Mouse (Mus musculus): ENCODE measurements around the gene Cd2bp2. TPM values are rescaled to one million over a fixed set of nuclear protein-coding genes. Genes with fewer than 3 reads are reported as not detected.

Cd2bp2 gene
- polyA plus RNA-seq, 1 experiment from 2014 or later, result 43.3 TPM

- Histone ChIP-seq H3K9me3 (ENCODE audit: control insufficient read depth, low read length) (no peaks in the 10 kb centered on the region), H3K4me2 (ENCODE audit: low read depth, low read length) (no peak overlapping the region), H3K36me3 (ENCODE audit: control insufficient read depth, insufficient read depth, low read length) (no peaks in the 10 kb centered on the region), H3K9ac (ENCODE audit: low read depth, low read length) (no peak overlapping the region), H3K27ac (ENCODE audit: low read length) (no peak overlapping the region), H3K27me3 (replicated peaks; ENCODE audit: control insufficient read depth, insufficient read depth, low read length) (no peaks in the 10 kb centered on the region), H3K4me3 (ENCODE audit: low read length) (no peak overlapping the region), H3K4me1 (ENCODE audit: control insufficient read depth, insufficient read depth, low read length) (0 out of 2 replicates have a peak, but pooled peaks cover 5% of the 10 kb centered on the region)
- ATAC-seq, result no peak
- 83% methylated on average over 4 of the region's 4 CpGs for WGBS
These were observed 22.8 kb upstream of the Cd2bp2 start for GRCm38 (mm10) chr7:127218670-127219069.

- no peak overlapping the region for H3K4me2 ChIP-seq (ENCODE audit: low read depth, low read length)
- H3K27ac ChIP-seq (ENCODE audit: low read length), result no peak overlapping the region
- ATAC-seq, result no peak
- WGBS, result 73% methylated on average over 10 of the region's 10 CpGs
- no peak overlapping the region for H3K9ac ChIP-seq (ENCODE audit: low read depth, low read length)
- no peaks in the 10 kb centered on the region for H3K27me3 ChIP-seq (replicated peaks; ENCODE audit: control insufficient read depth, insufficient read depth, low read length)
- no peak overlapping the region for H3K4me3 ChIP-seq (ENCODE audit: low read length)
- H3K4me1 ChIP-seq (ENCODE audit: control insufficient read depth, insufficient read depth, low read length), result 0 out of 2 replicates have a peak, but pooled peaks cover 5% of the 10 kb centered on the region
- no peaks in the 10 kb centered on the region for H3K36me3 ChIP-seq (ENCODE audit: control insufficient read depth, insufficient read depth, low read length)
- H3K9me3 ChIP-seq (ENCODE audit: control insufficient read depth, low read length), result no peaks in the 10 kb centered on the region
These were observed 22.2 kb upstream of the Cd2bp2 start for GRCm38 (mm10) chr7:127217901-127218642.

DNA sequence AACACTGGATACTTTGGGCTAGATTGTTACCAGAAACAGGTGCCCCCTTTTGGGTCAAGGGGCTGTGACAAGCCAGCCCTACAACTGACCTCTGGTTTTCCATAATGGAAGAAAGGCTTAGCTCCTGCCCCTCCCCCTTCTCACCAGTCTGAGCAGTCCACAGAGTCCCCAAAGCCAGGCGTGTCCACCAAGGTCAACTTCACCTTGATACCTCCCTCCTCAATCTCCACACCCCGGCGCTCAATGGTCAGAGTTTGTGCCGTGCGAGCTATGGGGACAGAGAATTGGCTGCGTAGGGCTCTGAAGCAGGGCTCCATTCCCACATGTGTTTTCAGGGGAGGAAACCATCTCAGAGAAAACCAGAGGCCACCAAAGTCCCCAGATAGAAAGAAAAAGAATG, 21.6 kb upstream of the Cd2bp2 start:
- no peaks in the 10 kb centered on the region for H3K9me3 ChIP-seq (ENCODE audit: control insufficient read depth, low read length)
- no peak overlapping the region for H3K27ac ChIP-seq (ENCODE audit: low read length)
- WGBS, result 84% methylated on average over 6 of the region's 6 CpGs
- no peak overlapping the region for H3K4me3 ChIP-seq (ENCODE audit: low read length)
- no peak overlapping the region for H3K9ac ChIP-seq (ENCODE audit: low read depth, low read length)
- H3K4me2 ChIP-seq (ENCODE audit: low read depth, low read length), result no peak overlapping the region
- no peaks in the 10 kb centered on the region for H3K36me3 ChIP-seq (ENCODE audit: control insufficient read depth, insufficient read depth, low read length)
- no peaks in the 10 kb centered on the region for H3K27me3 ChIP-seq (replicated peaks; ENCODE audit: control insufficient read depth, insufficient read depth, low read length)
- ATAC-seq, result no peak
- H3K4me1 ChIP-seq (ENCODE audit: control insufficient read depth, insufficient read depth, low read length), result 0 out of 2 replicates have a peak, but pooled peaks cover 5% of the 10 kb centered on the region

GRCm38 (mm10) chr7:127216307-127216706, 20.5 kb upstream of the Cd2bp2 start:
- WGBS, result 84% methylated on average over 5 of the region's 5 CpGs
- ATAC-seq, result no peak
- Histone ChIP-seq H3K4me1 (ENCODE audit: control insufficient read depth, insufficient read depth, low read length) (0 out of 2 replicates have a peak, but pooled peaks cover 5% of the 10 kb centered on the region), H3K27me3 (replicated peaks; ENCODE audit: control insufficient read depth, insufficient read depth, low read length) (no peaks in the 10 kb centered on the region), H3K36me3 (ENCODE audit: control insufficient read depth, insufficient read depth, low read length) (no peaks in the 10 kb centered on the region), H3K9ac (ENCODE audit: low read depth, low read length) (no peak overlapping the region), H3K4me3 (ENCODE audit: low read length) (no peak overlapping the region), H3K27ac (ENCODE audit: low read length) (no peak overlapping the region), H3K4me2 (ENCODE audit: low read depth, low read length) (no peak overlapping the region), H3K9me3 (ENCODE audit: control insufficient read depth, low read length) (no peaks in the 10 kb centered on the region)

DNA sequence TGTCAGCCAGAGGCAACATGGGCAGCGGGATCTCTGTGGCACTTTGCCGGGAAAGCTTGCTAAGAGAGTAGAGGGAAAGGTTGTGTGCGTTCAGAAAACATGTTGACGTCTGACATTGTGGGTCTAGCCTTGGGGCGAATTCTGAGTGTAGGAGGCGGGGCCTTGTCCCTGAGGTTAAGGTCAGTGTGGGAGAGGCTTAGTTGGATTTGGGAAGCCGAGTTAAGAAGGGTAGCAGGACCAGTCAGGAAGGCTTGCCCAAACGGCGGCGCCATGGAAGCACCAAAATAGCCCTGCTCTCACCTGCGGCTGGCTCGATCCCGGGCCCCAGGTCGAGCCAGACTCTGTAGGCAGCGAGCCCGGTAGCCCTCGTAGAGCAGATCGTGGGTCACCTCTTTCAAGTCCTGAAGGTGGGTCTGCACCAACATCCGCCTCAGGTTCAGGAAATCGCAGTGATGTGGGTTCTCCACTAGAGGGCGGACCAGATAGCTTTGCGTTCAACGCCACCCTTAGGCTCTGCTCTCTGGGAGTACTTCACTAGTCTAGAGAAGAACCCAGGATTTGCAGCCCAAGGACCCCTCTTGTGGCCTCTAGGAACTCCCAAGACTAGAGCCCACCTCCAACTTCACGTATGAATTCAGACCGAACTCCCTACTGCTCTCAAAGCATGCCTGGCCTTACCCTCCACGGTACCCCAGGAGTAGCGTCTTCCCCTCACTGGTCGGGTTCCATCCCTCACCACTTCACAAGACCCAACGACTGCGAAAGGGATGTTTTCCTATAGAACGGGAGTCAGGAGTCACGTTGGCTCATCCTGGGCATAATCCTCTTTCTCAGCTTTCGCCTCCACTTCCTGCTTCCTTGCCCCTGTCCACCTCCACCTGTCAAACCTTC, 19.4 kb upstream of the Cd2bp2 start:
- no peaks in the 10 kb centered on the region for H3K36me3 ChIP-seq (ENCODE audit: control insufficient read depth, insufficient read depth, low read length)
- H3K27me3 ChIP-seq (replicated peaks; ENCODE audit: control insufficient read depth, insufficient read depth, low read length), result no peaks in the 10 kb centered on the region
- peak overlapping the region; percentile 67 for H3K9ac ChIP-seq (ENCODE audit: low read depth, low read length)
- WGBS, result 24% methylated on average over 33 of the region's 33 CpGs
- ATAC-seq, result peak; percentile 55
- H3K9me3 ChIP-seq (ENCODE audit: control insufficient read depth, low read length), result no peaks in the 10 kb centered on the region
- H3K27ac ChIP-seq (ENCODE audit: low read length), result no peak overlapping the region
- H3K4me3 ChIP-seq (ENCODE audit: low read length), result peak overlapping the region; percentile 42
- H3K4me1 ChIP-seq (ENCODE audit: control insufficient read depth, insufficient read depth, low read length), result 0 out of 2 replicates have a peak, but pooled peaks cover 5% of the 10 kb centered on the region
- peak overlapping the region; percentile 61 for H3K4me2 ChIP-seq (ENCODE audit: low read depth, low read length)

GRCm38 (mm10) chr7:127214521-127214920, 18.7 kb upstream of the Cd2bp2 start:
- Histone ChIP-seq H3K27ac (ENCODE audit: low read length) (no peak overlapping the region), H3K9ac (ENCODE audit: low read depth, low read length) (peak overlapping the region; percentile 67; the same call in 1 of the 2 replicates), H3K9me3 (ENCODE audit: control insufficient read depth, low read length) (no peaks in the 10 kb centered on the region), H3K27me3 (replicated peaks; ENCODE audit: control insufficient read depth, insufficient read depth, low read length) (no peaks in the 10 kb centered on the region), H3K4me1 (ENCODE audit: control insufficient read depth, insufficient read depth, low read length) (peaks cover 5% of the 10 kb centered on the region; the same call in 1 of the 2 replicates), H3K4me2 (ENCODE audit: low read depth, low read length) (peak overlapping the region; percentile 61), H3K4me3 (ENCODE audit: low read length) (peak overlapping the region; percentile 42), H3K36me3 (ENCODE audit: control insufficient read depth, insufficient read depth, low read length) (no peaks in the 10 kb centered on the region)
- 42% methylated on average over 21 of the region's 21 CpGs for WGBS
- ATAC-seq, result no peak

DNA sequence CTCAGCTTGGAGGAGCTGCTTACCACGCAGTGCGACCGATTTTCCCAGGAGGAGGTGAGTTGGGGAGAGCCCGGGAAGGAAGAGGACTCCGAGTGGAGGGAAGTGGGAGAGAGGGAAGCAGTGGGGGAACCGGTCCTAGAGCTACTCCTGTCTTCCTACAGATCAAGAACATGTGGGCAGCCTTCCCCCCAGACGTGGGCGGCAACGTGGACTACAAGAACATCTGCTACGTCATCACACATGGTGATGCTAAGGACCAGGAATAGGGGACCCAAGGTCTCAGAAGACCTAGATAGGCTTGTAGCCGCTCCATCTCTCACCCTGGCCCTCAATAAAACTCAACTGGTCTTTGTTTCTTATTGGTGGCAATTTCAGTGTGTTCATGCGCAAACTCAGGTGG, 18.1 kb upstream of the Cd2bp2 start:
- peaks cover 7% of the 10 kb centered on the region; the same call in 1 of the 2 replicates for H3K4me1 ChIP-seq (ENCODE audit: control insufficient read depth, insufficient read depth, low read length)
- no peaks in the 10 kb centered on the region for H3K27me3 ChIP-seq (replicated peaks; ENCODE audit: control insufficient read depth, insufficient read depth, low read length)
- no peak for ATAC-seq
- H3K4me2 ChIP-seq (ENCODE audit: low read depth, low read length), result no peak overlapping the region
- H3K4me3 ChIP-seq (ENCODE audit: low read length), result no peak overlapping the region
- H3K36me3 ChIP-seq (ENCODE audit: control insufficient read depth, insufficient read depth, low read length), result no peaks in the 10 kb centered on the region
- H3K27ac ChIP-seq (ENCODE audit: low read length), result no peak overlapping the region
- WGBS, result 60% methylated on average over 12 of the region's 12 CpGs
- no peak overlapping the region for H3K9ac ChIP-seq (ENCODE audit: low read depth, low read length)
- no peaks in the 10 kb centered on the region for H3K9me3 ChIP-seq (ENCODE audit: control insufficient read depth, low read length)

DNA sequence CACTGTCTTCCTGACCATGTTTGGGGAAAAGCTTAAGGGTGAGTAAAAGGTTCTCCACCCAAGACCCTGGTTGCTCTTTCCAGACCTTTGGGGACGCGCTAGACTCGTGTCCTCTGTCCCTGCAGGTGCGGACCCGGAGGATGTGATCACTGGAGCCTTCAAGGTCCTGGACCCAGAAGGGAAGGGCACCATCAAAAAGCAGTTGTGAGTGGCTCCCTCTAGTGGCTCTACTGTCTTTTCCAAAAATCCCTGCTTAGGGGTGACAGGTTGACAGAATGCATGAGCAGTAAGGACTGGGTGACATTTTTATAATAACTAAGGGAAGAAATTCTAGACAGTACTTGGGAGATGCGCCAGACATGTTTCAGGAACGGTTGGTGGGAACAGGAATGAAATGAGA, 17.6 kb upstream of the Cd2bp2 start:
- peaks cover 7% of the 10 kb centered on the region; the same call in 1 of the 2 replicates for H3K4me1 ChIP-seq (ENCODE audit: control insufficient read depth, insufficient read depth, low read length)
- H3K4me2 ChIP-seq (ENCODE audit: low read depth, low read length), result no peak overlapping the region
- ATAC-seq, result no peak
- H3K9ac ChIP-seq (ENCODE audit: low read depth, low read length), result no peak overlapping the region
- H3K9me3 ChIP-seq (ENCODE audit: control insufficient read depth, low read length), result no peaks in the 10 kb centered on the region
- H3K4me3 ChIP-seq (ENCODE audit: low read length), result no peak overlapping the region
- no peaks in the 10 kb centered on the region for H3K36me3 ChIP-seq (ENCODE audit: control insufficient read depth, insufficient read depth, low read length)
- H3K27me3 ChIP-seq (replicated peaks; ENCODE audit: control insufficient read depth, insufficient read depth, low read length), result no peaks in the 10 kb centered on the region
- H3K27ac ChIP-seq (ENCODE audit: low read length), result no peak overlapping the region
- WGBS, result 38% methylated on average over 7 of the region's 7 CpGs

All from intestine, embryonic 16.5 days (tissue).